Mouse (Mus musculus) R1 (cell line): Measurements from ENCODE around the gene Echs1.

Experiments used
- DNase-seq: peaks from one replicate; pipeline ENCODE4 v3.0.0-alpha.2; 2018; ENCODE audit warnings: low read depth, low spot score

Echs1 gene

DNA sequence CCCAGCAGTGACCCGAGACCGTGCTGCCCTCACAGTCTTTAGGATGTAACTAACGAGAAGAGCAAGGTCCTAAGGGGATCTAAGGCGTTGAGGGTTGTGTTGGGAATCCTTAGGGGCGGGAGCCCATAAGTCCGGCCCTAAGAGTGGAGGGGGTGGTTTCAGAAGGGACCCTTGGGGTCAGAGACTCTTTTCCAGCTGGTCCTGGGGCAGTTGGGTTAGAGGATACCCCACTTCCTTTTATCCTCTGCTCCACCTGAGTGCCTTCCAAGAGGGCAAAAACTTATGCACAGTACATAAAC is 54.5 kb downstream of the Echs1 start:
- DNase-seq = no peak

DNA sequence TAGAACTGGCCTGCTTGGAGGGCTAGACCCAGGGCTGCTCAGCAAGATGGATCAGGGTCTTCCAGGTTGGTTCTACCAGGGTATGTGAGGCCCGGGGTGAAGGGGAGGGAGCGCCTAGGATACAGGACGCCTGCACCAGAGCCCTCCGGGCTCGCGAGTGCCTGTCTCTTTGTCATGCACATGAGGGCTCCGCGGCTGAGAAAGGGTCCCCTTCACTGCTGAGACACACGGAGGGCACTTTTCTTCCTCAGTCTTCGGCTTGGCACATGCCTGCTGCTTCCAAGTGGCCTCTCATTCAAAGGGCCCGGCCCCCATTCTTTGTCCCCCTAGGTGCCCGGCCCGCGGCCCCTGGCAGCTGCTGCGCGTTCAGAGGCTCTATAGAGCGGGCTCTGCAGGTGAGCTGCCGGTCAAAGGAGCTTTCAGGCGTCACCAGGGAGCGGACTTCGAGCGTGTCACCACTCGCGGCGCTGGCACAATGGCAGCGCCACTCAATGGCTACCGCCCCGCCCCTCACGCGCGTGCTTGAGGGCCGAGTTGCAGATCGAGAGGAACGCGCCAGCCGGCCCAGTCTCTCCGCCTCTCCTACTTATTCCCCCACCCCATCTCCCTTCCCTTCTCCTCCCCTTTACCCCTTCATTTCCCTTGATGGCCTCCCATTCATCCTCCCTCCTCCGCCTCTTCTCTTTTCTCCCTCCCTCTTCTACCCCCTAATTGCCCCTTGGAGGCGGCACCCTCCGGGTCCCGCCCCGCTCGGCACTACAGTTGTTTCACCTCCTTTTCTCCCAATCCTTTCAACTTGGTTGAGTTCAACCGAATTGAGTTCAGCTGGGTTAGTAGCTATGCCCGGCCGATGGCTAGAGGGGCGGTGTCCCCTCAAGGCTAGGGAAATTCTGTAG is 55.1 kb downstream of the Echs1 start:
- DNase-seq = peak; percentile 63

DNA sequence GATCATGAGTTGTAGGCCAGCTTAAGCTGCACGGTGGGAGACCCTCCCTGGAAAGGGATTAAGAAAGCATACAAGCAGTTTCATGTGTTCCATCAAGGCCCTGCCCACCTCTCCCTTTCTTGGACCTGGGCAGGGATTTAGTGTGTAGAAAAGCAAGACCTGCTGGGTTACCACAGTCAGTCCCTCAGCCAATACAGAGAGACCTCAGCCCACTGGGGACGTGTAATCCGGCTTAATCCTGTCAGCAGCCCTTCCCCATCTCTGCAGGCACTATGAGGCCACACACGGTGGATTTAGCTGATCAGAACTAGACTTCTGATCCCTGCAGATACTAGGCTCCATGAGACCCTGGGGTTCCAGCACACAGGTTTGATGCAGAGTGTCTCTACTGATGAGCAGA is 56.7 kb downstream of the Echs1 start:
- no peak for DNase-seq

DNA sequence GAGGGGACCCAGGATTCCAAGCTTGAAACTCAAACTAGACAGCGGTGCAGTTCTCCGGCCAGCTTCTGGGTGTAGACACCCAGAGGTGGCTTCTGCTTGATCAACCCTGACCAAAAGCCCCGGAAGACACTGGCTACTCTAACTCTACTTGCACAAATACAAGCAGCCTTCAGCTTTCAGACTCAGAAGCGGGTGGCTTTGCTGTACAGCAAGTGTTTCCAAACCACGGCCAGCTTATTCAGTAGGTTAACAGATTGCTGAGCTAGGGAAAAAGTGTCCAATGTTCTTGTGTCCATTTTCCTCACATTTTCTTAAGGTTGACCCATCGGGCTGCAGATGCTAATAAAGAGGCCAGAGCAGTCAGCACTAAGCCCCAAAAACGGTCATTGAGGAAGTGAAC is 57.7 kb downstream of the Echs1 start:
- no peak for DNase-seq

DNA sequence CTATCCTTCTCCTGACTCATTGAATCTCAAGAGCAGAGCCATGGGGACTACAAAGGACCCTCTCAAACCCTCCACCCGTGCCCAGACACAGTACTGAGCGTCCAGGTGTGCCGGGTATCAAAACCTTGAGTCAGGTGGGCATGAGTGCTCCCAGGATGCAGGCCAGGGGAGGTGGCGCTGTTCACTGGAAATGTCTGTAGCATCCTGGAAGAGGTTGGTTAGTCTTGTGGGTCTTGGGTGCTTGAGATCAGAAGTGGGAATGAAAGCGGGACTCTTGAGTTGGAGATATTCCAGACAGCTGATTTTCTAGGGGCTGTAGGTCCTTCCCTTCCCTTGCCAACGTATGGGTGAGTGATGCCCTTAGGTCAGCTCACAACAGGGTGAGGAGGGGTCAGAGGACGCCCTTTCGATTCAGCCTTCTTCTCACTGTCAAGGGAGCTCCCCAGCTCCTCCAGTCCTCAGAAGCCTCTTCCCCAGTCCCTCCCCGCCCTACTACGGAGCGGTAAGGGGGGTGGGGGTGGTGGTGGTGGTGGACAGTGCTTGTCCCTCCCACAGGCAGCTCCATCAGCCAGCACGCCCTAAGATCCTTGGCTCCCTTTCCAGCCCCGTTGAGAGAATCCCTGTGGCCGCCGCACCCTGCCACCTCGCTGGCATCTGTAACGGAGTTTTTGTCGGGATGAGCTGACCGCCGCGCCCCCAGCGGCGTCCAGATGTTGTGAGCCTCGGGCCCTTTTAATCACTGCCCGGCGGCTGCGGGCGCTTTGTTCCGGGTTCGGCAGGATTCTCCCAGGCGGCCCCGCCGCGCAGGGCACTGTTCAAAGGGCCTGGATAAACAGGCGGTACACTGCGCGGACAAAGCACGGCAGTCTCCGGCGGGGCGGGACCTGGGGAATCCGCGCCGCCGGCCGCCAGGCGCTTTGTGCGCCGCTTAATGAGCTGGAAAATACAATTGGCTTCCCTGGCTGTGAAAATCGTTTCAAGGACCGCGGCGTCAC is 58.6 kb downstream of the Echs1 start:
- peak; percentile 64 for DNase-seq
